Mouse (Mus musculus) hindbrain, embryonic 14.5 days (tissue): ENCODE measurements around the gene Rtl10. TPM values are rescaled to one million over a fixed set of nuclear protein-coding genes. Genes with fewer than 3 reads are reported as not detected.

Experiments used
- ATAC-seq: fragments of 200-750 bp; cut with Nextera tagmentation; 2 replicates; pipeline ENCODE4 v1.8.0; 2017; ENCODE audit warnings: moderate number of reproducible peaks, mild to moderate bottlenecking, moderate TSS enrichment, moderate library complexity; ENCODE audit not compliant: low FRiP score
- DNase-seq: peaks from one replicate; pipeline ENCODE4 v3.0.0-alpha.2; 2015; ENCODE audit warnings: low spot score
- H3K27ac ChIP-seq: fragments of 300-500 bp; sonication (generic); 2 replicates; pipeline ENCODE4 v1.5.1; 2014; ENCODE audit warnings: mild to moderate bottlenecking, moderate library complexity
- H3K27me3 ChIP-seq: fragments of 300-500 bp; sonication (generic); 2 replicates; pipeline ENCODE4 v1.6.1; 2014; ENCODE audit warnings: mild to moderate bottlenecking, low read length, mixed read lengths; ENCODE audit not compliant: control insufficient read depth, insufficient read depth
- H3K36me3 ChIP-seq: fragments of 300-500 bp; sonication (generic); replicated peaks from 2 replicates; pipeline ENCODE4 v1.6.1; 2014; ENCODE audit not compliant: control insufficient read depth, insufficient read depth
- H3K4me1 ChIP-seq: fragments of 300-500 bp; sonication (generic); replicated peaks from 2 replicates; pipeline ENCODE4 v1.6.1; 2014; ENCODE audit warnings: antibody characterized with exemption, low read length, mixed read lengths; ENCODE audit not compliant: control insufficient read depth, insufficient read depth
- H3K4me2 ChIP-seq: fragments of 300-500 bp; sonication (generic); replicated peaks from 2 replicates; pipeline ENCODE4 v1.6.1; 2014; ENCODE audit warnings: mild to moderate bottlenecking, moderate library complexity
- H3K4me3 ChIP-seq: fragments of 300-500 bp; sonication (generic); replicated peaks from 2 replicates; pipeline ENCODE4 v1.5.1; 2014; ENCODE audit warnings: mild to moderate bottlenecking, low read length
- H3K9ac ChIP-seq: fragments of 300-500 bp; sonication (generic); 2 replicates; pipeline ENCODE4 v1.6.1; 2014
- H3K9me3 ChIP-seq: fragments of 300-500 bp; sonication (generic); 2 replicates; pipeline ENCODE4 v1.6.1; 2016; ENCODE audit warnings: low read length; ENCODE audit not compliant: control insufficient read depth
- WGBS: fragments of 180-500 bp; shearing (Covaris S2); extraction: QIAGEN DNeasy Blood & Tissue Kit; methylation state at CpG from one replicate; pipeline ENCODE4 v1.1.7; 2014; 5-methylcytosine and 5-hydroxymethylcytosine counted together
- polyA plus RNA-seq: library from polyadenylated mRNA; unstranded; fragments of >200 nt; fragmentation: Nextera tagmentation; extraction: Ambion mirVana; gene quantifications from 2 replicates; pipeline ENCODE4 v1.2.1, GENCODE M21; 2014

Gene Rtl10
- polyA plus RNA-seq, 1 experiment from 2014 or later, result 2.5 TPM

- H3K36me3 ChIP-seq, result peaks cover 19% of the 10 kb centered on the region
- H3K27me3 ChIP-seq, result no peaks in the 10 kb centered on the region
- peak; percentile 29 for DNase-seq
- H3K9me3 ChIP-seq, result no peaks in the 10 kb centered on the region
- H3K4me2 ChIP-seq, result peak overlapping the region; percentile 71
- H3K4me1 ChIP-seq, result peaks cover 17% of the 10 kb centered on the region
- WGBS, result 7% methylated on average over 6 of the region's 6 CpGs
- H3K9ac ChIP-seq, result peak overlapping the region; percentile 93
- peak overlapping the region; percentile 89 for H3K4me3 ChIP-seq
- ATAC-seq, result peak; percentile 64; the same call in 1 of the 2 replicates
- peak overlapping the region; percentile 94 for H3K27ac ChIP-seq
These were observed 711 bp upstream of the Rtl10 start for GRCm38 (mm10) chr16:18497865-18498515.

GRCm38 (mm10) chr16:18498996-18499395 is 295 bp downstream of the Rtl10 start:
- H3K4me1 ChIP-seq, result peaks cover 17% of the 10 kb centered on the region
- ATAC-seq, result no peak
- H3K9ac ChIP-seq, result peak overlapping the region; percentile 93
- no peak for DNase-seq
- peaks cover 26% of the 10 kb centered on the region for H3K36me3 ChIP-seq
- H3K9me3 ChIP-seq, result no peaks in the 10 kb centered on the region
- under 1% methylated on average over 24 of the region's 24 CpGs for WGBS
- H3K4me3 ChIP-seq, result peak overlapping the region; percentile 89
- H3K27me3 ChIP-seq, result no peaks in the 10 kb centered on the region
- peak overlapping the region; percentile 94; the same call in 1 of the 2 replicates for H3K27ac ChIP-seq
- H3K4me2 ChIP-seq, result peak overlapping the region; percentile 71

GRCm38 (mm10) chr16:18501531-18501930 is 2.8 kb downstream of the Rtl10 start:
- no peak for DNase-seq
- WGBS, result 96% methylated on average over 6 of the region's 6 CpGs

GRCm38 (mm10) chr16:18503566-18504342 is 5.1 kb downstream of the Rtl10 start:
- 94% methylated on average over 14 of the region's 14 CpGs for WGBS

More at GRCm38 (mm10) chr16:18501531-18501930, 2.8 kb downstream of the Rtl10 start:
- Histone ChIP-seq H3K9ac (no peak overlapping the region), H3K27me3 (no peaks in the 10 kb centered on the region), H3K9me3 (no peaks in the 10 kb centered on the region), H3K27ac (no peak overlapping the region), H3K4me2 (no peak overlapping the region), H3K4me3 (no peak overlapping the region), H3K36me3 (peaks cover 26% of the 10 kb centered on the region), H3K4me1 (peaks cover 17% of the 10 kb centered on the region)
- ATAC-seq, result no peak

GRCm38 (mm10) chr16:18506524-18507199 is 8.0 kb downstream of the Rtl10 start:
- H3K4me2 ChIP-seq, result no peak overlapping the region
- 97% methylated on average over 3 of the region's 3 CpGs for WGBS
- H3K9me3 ChIP-seq, result no peaks in the 10 kb centered on the region
- H3K9ac ChIP-seq, result no peak overlapping the region
- H3K27ac ChIP-seq, result no peak overlapping the region
- H3K36me3 ChIP-seq, result peaks cover 17% of the 10 kb centered on the region
- H3K4me3 ChIP-seq, result no peak overlapping the region
- no peaks in the 10 kb centered on the region for H3K27me3 ChIP-seq
- no peaks in the 10 kb centered on the region for H3K4me1 ChIP-seq
- ATAC-seq, result no peak
- DNase-seq, result no peak

More at GRCm38 (mm10) chr16:18503566-18504342, 5.1 kb downstream of the Rtl10 start:
- Histone ChIP-seq H3K27me3 (no peaks in the 10 kb centered on the region), H3K36me3 (peaks cover 26% of the 10 kb centered on the region), H3K4me1 (peaks cover 11% of the 10 kb centered on the region), H3K9ac (no peak overlapping the region), H3K4me3 (no peak overlapping the region), H3K27ac (no peak overlapping the region), H3K9me3 (no peaks in the 10 kb centered on the region), H3K4me2 (no peak overlapping the region)
- DNase-seq (no peak), ATAC-seq (no peak)

- H3K4me2 ChIP-seq, result no peak overlapping the region
- no peak for ATAC-seq
- WGBS, result 70% methylated on average over 1 of the region's 1 CpGs
- H3K4me3 ChIP-seq, result no peak overlapping the region
- no peaks in the 10 kb centered on the region for H3K4me1 ChIP-seq
- no peak overlapping the region for H3K27ac ChIP-seq
- peaks cover 12% of the 10 kb centered on the region for H3K36me3 ChIP-seq
- no peaks in the 10 kb centered on the region for H3K27me3 ChIP-seq
- DNase-seq, result no peak
- no peaks in the 10 kb centered on the region for H3K9me3 ChIP-seq
- H3K9ac ChIP-seq, result no peak overlapping the region
These were observed 8.5 kb downstream of the Rtl10 start for GRCm38 (mm10) chr16:18507200-18507549.

GRCm38 (mm10) chr16:18511741-18512140 is 13.0 kb downstream of the Rtl10 start:
- no peak overlapping the region for H3K4me3 ChIP-seq
- no peaks in the 10 kb centered on the region for H3K36me3 ChIP-seq
- no peak overlapping the region for H3K27ac ChIP-seq
- no peak for ATAC-seq
- H3K4me1 ChIP-seq, result no peaks in the 10 kb centered on the region
- no peak overlapping the region for H3K9ac ChIP-seq
- no peak for DNase-seq
- 87% methylated on average over 5 of the region's 5 CpGs for WGBS
- H3K27me3 ChIP-seq, result no peaks in the 10 kb centered on the region
- H3K4me2 ChIP-seq, result no peak overlapping the region
- no peaks in the 10 kb centered on the region for H3K9me3 ChIP-seq

GRCm38 (mm10) chr16:18513508-18513907 is 14.8 kb downstream of the Rtl10 start:
- no peak overlapping the region for H3K4me3 ChIP-seq
- WGBS, result 83% methylated on average over 6 of the region's 6 CpGs
- ATAC-seq (no peak), DNase-seq (no peak)
- H3K27me3 ChIP-seq, result no peaks in the 10 kb centered on the region
- H3K27ac ChIP-seq, result no peak overlapping the region
- H3K36me3 ChIP-seq, result no peaks in the 10 kb centered on the region
- no peak overlapping the region for H3K4me2 ChIP-seq
- H3K9ac ChIP-seq, result no peak overlapping the region
- H3K4me1 ChIP-seq, result no peaks in the 10 kb centered on the region
- no peaks in the 10 kb centered on the region for H3K9me3 ChIP-seq

- no peak for DNase-seq
These were observed 19.4 kb downstream of the Rtl10 start for GRCm38 (mm10) chr16:18518091-18518490.

More at GRCm38 (mm10) chr16:18518091-18518490, 19.4 kb downstream of the Rtl10 start:
- ATAC-seq, result no peak
- H3K4me3 ChIP-seq, result no peak overlapping the region
- no peaks in the 10 kb centered on the region for H3K4me1 ChIP-seq
- no peaks in the 10 kb centered on the region for H3K27me3 ChIP-seq
- H3K4me2 ChIP-seq, result no peak overlapping the region
- no peak overlapping the region for H3K9ac ChIP-seq
- H3K36me3 ChIP-seq, result no peaks in the 10 kb centered on the region
- no peak overlapping the region for H3K27ac ChIP-seq
- H3K9me3 ChIP-seq, result no peaks in the 10 kb centered on the region
